Mouse (Mus musculus) liver, embryonic 16.5 days (tissue): ENCODE data around the gene Tmem213. TPM values are rescaled to one million over a fixed set of nuclear protein-coding genes. Genes with fewer than 3 reads are reported as not detected.
A peak's percentile ranks its signal among the peaks of the same experiment; 100 is the strongest.

Experiments
- ATAC-seq: fragments of 200-750 bp; cut with Nextera tagmentation; 2 replicates; pipeline ENCODE4 v1.8.0; 2017; ENCODE audit warnings: low read depth, mild to moderate bottlenecking, moderate number of reproducible peaks, moderate library complexity
- H3K27ac ChIP-seq: fragments of 300-500 bp; sonication (generic); 2 replicates; pipeline ENCODE4 v1.5.1; 2014; ENCODE audit warnings: mild to moderate bottlenecking, low read length
- H3K27me3 ChIP-seq: fragments of 300-500 bp; sonication (generic); 2 replicates; pipeline ENCODE4 v1.6.1; 2014; ENCODE audit warnings: low read depth, low read length, mixed read lengths; ENCODE audit not compliant: control insufficient read depth, insufficient read depth
- H3K36me3 ChIP-seq: fragments of 300-500 bp; sonication (generic); 2 replicates; pipeline ENCODE4 v1.6.1; 2014; ENCODE audit warnings: mild to moderate bottlenecking; ENCODE audit not compliant: control insufficient read depth, insufficient read depth
- H3K4me1 ChIP-seq: fragments of 300-500 bp; sonication (generic); 2 replicates; pipeline ENCODE4 v1.6.1; 2014; ENCODE audit warnings: low read depth, low read length, mixed read lengths; ENCODE audit not compliant: control insufficient read depth
- H3K4me2 ChIP-seq: fragments of 300-500 bp; sonication (generic); 2 replicates; pipeline ENCODE4 v1.6.1; 2014; ENCODE audit warnings: low read depth, low read length, mixed read lengths
- H3K4me3 ChIP-seq: fragments of 300-500 bp; sonication (generic); 2 replicates; pipeline ENCODE4 v1.5.1; 2014; ENCODE audit warnings: low read depth, mild to moderate bottlenecking, low read length
- H3K9ac ChIP-seq: fragments of 300-500 bp; sonication (generic); 2 replicates; pipeline ENCODE4 v1.6.1; 2014; ENCODE audit warnings: low read depth, low read length
- H3K9me3 ChIP-seq: fragments of 300-500 bp; sonication (generic); replicated peaks from 2 replicates; pipeline ENCODE4 v1.6.1; 2016; ENCODE audit warnings: low read length; ENCODE audit not compliant: control insufficient read depth
- WGBS: fragments of 180-500 bp; shearing (Covaris S2); extraction: QIAGEN DNeasy Blood & Tissue Kit; methylation state at CpG from one replicate; pipeline ENCODE4 v1.1.7; 2014; ENCODE audit not compliant: insufficient replicate concordance; 5-methylcytosine and 5-hydroxymethylcytosine counted together
- polyA plus RNA-seq: library from polyadenylated mRNA; unstranded; fragments of >200 nt; fragmentation: Nextera tagmentation; extraction: Ambion mirVana; gene quantifications from 2 replicates; pipeline ENCODE4 v1.2.1, GENCODE M21; 2015

The Tmem213 gene
- polyA plus RNA-seq, 1 experiment from 2014 or later: not detected

DNA sequence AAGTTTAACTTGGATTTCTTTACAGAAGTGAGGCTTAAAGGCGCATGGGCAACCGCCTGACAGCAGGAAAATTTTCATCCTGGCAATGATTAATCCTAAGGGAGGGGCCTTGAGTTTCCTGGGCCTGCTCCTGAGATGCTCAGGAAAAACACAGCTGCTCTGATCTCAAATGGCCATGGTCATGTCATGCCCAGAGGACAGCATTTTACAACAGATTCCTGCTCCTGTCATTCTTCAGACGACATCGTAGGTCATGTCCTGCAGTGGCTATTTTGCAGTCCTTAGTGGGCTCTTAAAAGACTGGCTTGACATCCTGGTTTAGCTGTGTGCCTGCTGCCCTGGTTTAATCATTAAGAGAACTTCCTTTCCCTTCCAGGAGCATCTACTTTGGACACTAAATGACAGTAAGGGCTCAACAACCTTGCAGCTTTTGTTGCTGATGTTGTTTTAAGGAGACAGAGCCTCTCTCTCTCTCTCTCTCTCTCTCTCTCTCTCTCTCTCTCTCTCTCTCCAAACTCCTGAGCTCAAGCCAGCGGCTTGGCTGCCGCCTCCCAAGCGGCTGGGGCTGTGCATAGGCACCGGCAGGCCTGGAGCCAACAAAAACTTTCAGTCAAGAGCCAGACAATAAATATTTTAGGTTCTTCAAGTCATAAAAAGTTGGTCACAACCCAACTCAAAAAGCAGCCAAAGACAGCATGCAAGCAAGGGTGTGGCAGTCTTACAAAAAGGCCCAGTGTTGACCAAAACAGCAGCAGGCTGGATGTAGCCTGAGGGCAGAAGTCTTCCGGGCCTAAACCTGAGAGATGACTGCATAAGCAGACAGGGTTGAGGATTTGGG lies 35.3 kb downstream of the Tmem213 start:
- Histone ChIP-seq H3K4me3 (no peak overlapping the region), H3K27ac (peak overlapping the region; percentile 37; the same call in 1 of the 2 replicates), H3K27me3 (no peaks in the 10 kb centered on the region), H3K9me3 (no peaks in the 10 kb centered on the region), H3K4me2 (no peak overlapping the region), H3K9ac (no peak overlapping the region), H3K4me1 (no peaks in the 10 kb centered on the region; the same call in none of the 2 replicates), H3K36me3 (no peaks in the 10 kb centered on the region)
- peak; percentile 45; the same call in 1 of the 2 replicates for ATAC-seq
- 59% methylated on average over 9 of the region's 9 CpGs for WGBS

DNA sequence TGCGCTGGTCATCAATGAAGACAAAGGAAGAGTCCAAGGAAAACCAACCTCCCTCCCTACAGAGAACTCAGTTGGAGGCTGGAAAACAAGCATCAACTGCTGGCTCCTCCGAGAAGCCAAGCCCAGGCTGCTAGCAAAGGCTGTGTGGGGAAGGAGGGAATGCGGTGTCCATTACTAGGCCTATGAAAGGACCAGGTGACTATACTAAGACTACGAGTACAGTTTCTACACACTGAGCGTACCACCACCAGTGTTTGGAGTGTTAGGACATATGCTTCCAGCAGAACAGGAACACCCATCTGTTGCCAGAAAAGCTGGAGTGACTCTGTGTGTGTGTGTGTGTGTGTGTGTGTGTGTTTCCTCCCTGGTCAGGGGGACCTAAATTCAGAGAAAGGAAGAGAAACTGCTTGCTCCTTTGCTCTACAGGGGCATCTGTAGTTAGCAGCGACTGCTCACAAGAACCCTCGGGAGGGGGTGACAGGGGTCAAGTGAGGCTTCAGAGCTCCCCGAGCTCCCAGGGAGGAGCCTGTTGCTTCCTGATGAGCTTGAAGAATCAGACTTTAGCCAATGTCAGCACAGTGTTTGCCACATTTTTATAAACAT lies 36.5 kb downstream of the Tmem213 start:
- H3K4me2 ChIP-seq: no peak overlapping the region
- H3K27ac ChIP-seq: no peak overlapping the region; the same call in 1 of the 2 replicates
- H3K4me3 ChIP-seq: no peak overlapping the region
- no peaks in the 10 kb centered on the region for H3K36me3 ChIP-seq
- H3K9ac ChIP-seq: no peak overlapping the region
- H3K27me3 ChIP-seq: no peaks in the 10 kb centered on the region
- WGBS: 64% methylated on average over 8 of the region's 8 CpGs
- no peak for ATAC-seq
- H3K9me3 ChIP-seq: no peaks in the 10 kb centered on the region
- no peaks in the 10 kb centered on the region; the same call in none of the 2 replicates for H3K4me1 ChIP-seq

DNA sequence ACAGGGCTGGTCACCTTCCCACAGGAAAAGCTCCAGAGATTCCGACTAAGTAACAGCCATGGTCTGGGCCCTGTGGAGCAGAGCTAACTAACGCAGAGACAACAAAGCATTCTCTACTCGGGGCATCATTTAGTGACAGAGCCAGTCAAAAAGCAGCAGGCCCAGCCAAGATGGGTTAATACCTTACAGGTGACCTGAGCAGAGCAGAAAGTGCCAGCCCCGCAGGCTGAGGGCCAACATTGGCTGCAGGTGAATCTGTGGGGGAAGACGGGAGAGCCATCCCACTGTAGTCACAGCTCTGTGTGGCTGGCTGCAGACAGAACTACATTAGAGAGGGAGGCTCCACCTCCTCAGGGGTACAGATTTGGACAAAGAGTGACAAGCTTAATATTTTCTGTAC lies 38.2 kb downstream of the Tmem213 start:
- Histone ChIP-seq H3K9me3 (no peaks in the 10 kb centered on the region), H3K27ac (no peak overlapping the region), H3K9ac (no peak overlapping the region), H3K27me3 (no peaks in the 10 kb centered on the region), H3K36me3 (no peaks in the 10 kb centered on the region), H3K4me3 (no peak overlapping the region), H3K4me2 (no peak overlapping the region), H3K4me1 (no peaks in the 10 kb centered on the region; the same call in none of the 2 replicates)
- ATAC-seq: no peak
- WGBS: 74% methylated on average over 5 of the region's 5 CpGs

DNA sequence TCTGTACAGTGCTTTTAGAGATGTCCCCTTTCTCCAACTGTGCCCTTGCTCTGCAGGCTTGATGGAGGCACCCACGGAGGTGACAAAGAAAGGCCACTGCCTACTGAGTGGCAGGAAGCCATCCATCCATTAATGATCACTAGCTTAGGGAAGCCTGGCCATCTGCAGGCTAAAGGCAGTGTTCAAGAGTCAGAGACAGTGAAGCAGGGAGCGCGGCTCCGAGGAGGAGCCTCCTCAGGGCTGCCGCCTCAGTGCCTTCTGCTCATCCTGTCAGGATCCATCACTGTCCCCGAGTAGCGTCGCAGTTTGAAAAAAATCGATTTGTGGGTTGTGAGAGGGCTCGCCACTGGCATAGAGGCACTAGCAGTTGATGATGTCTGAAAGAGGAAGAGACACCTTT lies 39.6 kb downstream of the Tmem213 start:
- Histone ChIP-seq H3K27ac (no peak overlapping the region), H3K4me2 (no peak overlapping the region), H3K9me3 (no peaks in the 10 kb centered on the region), H3K4me1 (no peaks in the 10 kb centered on the region; the same call in none of the 2 replicates), H3K27me3 (no peaks in the 10 kb centered on the region), H3K9ac (no peak overlapping the region), H3K4me3 (no peak overlapping the region), H3K36me3 (no peaks in the 10 kb centered on the region)
- WGBS: 71% methylated on average over 10 of the region's 10 CpGs
- no peak for ATAC-seq

DNA sequence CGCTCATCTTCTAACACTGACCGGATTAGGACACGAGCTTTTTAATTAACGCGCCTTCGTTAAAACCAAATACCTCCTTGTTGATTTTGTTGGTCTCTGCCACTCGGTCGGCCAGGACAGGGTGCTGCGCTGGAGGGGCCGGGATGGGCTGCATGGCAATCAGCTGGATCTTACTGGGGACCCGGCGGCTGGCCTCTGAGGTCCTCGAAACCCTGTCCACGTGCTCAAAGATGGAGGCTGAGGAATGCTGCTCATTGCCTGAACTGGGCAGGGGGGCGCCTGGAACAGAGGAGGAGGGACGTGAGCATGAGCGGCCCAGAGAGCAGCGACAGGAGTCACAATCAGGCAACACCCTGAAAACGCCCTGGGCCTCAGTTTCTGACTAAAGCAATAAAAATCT lies 40.4 kb downstream of the Tmem213 start:
- WGBS: 79% methylated on average over 19 of the region's 19 CpGs
- Histone ChIP-seq H3K4me1 (no peaks in the 10 kb centered on the region; the same call in none of the 2 replicates), H3K36me3 (no peaks in the 10 kb centered on the region), H3K9me3 (no peaks in the 10 kb centered on the region), H3K4me2 (no peak overlapping the region), H3K27me3 (no peaks in the 10 kb centered on the region), H3K4me3 (no peak overlapping the region), H3K27ac (no peak overlapping the region), H3K9ac (no peak overlapping the region)
- ATAC-seq: no peak

DNA sequence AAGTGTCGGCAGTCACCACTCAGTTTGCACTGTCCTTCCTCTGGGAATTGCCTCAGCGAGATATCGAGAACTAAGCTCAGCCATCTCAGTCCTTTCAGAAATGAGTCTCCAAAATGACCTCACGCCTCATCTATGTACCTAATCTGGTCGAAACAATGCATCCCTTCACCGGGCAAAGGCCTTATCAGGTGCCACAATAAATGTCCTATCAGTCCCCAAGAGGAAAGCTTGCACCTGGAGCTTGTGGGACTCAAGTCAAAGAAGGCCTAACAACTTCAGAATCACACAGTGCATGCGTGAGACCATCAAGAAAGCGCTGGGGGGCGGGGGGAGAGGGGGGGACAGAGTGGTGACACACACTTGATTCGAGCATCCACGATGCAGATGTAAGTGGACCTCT lies 43.2 kb downstream of the Tmem213 start:
- no peak overlapping the region for H3K27ac ChIP-seq
- no peaks in the 10 kb centered on the region for H3K27me3 ChIP-seq
- no peak overlapping the region for H3K4me3 ChIP-seq
- H3K4me1 ChIP-seq: no peaks in the 10 kb centered on the region
- 46% methylated on average over 11 of the region's 11 CpGs for WGBS
- no peak overlapping the region for H3K9ac ChIP-seq
- no peak for ATAC-seq
- H3K36me3 ChIP-seq: no peaks in the 10 kb centered on the region
- no peaks in the 10 kb centered on the region for H3K9me3 ChIP-seq
- H3K4me2 ChIP-seq: no peak overlapping the region

DNA sequence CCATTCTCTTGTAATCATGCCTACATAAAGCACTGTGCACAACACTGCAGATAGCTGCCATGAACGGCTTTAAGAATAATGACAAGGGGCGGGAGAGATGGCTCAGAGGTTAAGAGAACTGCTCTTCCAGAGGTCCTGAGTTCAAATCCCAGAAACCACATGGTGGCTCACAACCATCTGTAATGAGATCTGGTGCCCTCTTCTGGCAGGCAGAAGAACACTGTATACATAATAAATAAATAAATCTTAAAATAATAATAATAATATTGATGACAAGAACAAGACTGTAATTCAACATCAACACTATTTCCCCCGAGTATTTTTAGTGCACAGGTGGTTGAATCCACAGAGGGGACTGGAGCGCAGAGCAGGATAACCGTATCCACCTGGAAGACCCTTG lies 47.1 kb downstream of the Tmem213 start:
- no peak overlapping the region for H3K27ac ChIP-seq
- no peak overlapping the region for H3K9ac ChIP-seq
- H3K4me3 ChIP-seq: no peak overlapping the region
- no peak overlapping the region for H3K4me2 ChIP-seq
- H3K4me1 ChIP-seq: no peaks in the 10 kb centered on the region
- no peak for ATAC-seq
- H3K9me3 ChIP-seq: no peaks in the 10 kb centered on the region
- no peaks in the 10 kb centered on the region for H3K27me3 ChIP-seq
- 65% methylated on average over 5 of the region's 5 CpGs for WGBS
- no peaks in the 10 kb centered on the region for H3K36me3 ChIP-seq

DNA sequence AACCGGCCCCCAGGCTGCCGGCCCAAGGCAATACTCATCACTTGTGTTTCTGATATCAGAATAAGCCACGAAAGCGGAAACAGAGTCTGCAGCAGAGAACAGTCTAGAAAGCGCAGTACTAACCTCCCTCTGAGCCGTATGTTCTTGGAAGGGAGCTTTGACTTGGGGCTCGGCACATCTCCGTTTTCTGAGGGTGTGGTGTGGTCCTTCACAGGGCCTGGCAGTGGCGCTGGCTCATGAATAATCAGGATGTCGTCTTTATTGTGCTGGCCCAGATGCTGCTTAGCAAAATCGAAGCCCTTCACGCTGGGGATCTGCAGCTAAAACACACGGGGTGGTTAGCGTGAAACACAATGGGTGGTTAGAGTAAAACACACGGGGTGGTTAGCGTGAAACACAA lies 48.9 kb downstream of the Tmem213 start:
- H3K27ac ChIP-seq: no peak overlapping the region
- H3K9ac ChIP-seq: no peak overlapping the region
- 79% methylated on average over 16 of the region's 16 CpGs for WGBS
- no peaks in the 10 kb centered on the region for H3K36me3 ChIP-seq
- H3K4me1 ChIP-seq: no peaks in the 10 kb centered on the region
- H3K4me3 ChIP-seq: no peak overlapping the region
- no peak for ATAC-seq
- no peak overlapping the region for H3K4me2 ChIP-seq
- H3K27me3 ChIP-seq: no peaks in the 10 kb centered on the region
- H3K9me3 ChIP-seq: no peaks in the 10 kb centered on the region

DNA sequence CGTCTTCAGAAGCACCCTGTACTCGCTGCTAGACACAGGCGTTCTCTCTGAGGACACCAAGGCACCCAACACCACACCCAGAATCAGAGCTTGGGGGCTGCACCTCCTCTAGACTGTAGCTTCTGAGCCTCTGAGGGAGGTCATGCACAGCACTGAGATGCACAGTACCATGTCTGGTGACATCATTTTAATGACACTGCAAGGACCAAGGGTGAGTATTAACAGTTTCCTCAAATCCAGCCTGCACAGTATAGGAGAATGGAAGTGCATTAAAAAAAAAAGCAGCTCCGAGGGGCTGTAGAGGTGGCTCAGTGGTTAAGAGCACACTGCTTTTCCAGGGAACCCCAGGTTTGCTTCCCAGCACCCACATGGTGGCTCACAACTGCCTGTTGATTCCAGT lies 50.5 kb downstream of the Tmem213 start:
- Histone ChIP-seq H3K27me3 (no peaks in the 10 kb centered on the region), H3K9me3 (no peaks in the 10 kb centered on the region), H3K27ac (no peak overlapping the region), H3K36me3 (no peaks in the 10 kb centered on the region), H3K4me3 (no peak overlapping the region), H3K4me2 (no peak overlapping the region), H3K9ac (no peak overlapping the region), H3K4me1 (no peaks in the 10 kb centered on the region)
- no peak for ATAC-seq
- 82% methylated on average over 4 of the region's 4 CpGs for WGBS
